Mouse (Mus musculus) intestine, embryonic 14.5 days (tissue): Measurements from ENCODE around the gene Aipl1. TPM values are rescaled to one million over a fixed set of nuclear protein-coding genes. Genes with fewer than 3 reads are reported as not detected.
A peak's percentile ranks its signal among the peaks of the same experiment; 100 is the strongest.

Experiments
- ATAC-seq: fragments of 200-750 bp; cut with Nextera tagmentation; replicated peaks from 2 replicates; pipeline ENCODE4 v1.8.0; 2017; ENCODE audit warnings: low read depth, moderate number of reproducible peaks, moderate TSS enrichment, moderate library complexity; ENCODE audit not compliant: low FRiP score, low TSS enrichment
- DNase-seq: peaks from one replicate; pipeline ENCODE4 v3.0.0-alpha.2; 2018; ENCODE audit warnings: low spot score
- H3K27ac ChIP-seq: fragments of 300-500 bp; sonication (generic); 2 replicates; pipeline ENCODE4 v1.5.1; 2014; ENCODE audit warnings: low read depth, mild to moderate bottlenecking, control low read depth
- H3K27me3 ChIP-seq: fragments of 300-500 bp; sonication (generic); replicated peaks from 2 replicates; pipeline ENCODE4 v1.6.1; 2014; ENCODE audit warnings: low read length, control low read depth; ENCODE audit not compliant: control insufficient read depth, insufficient read depth
- H3K36me3 ChIP-seq: fragments of 300-500 bp; sonication (generic); 2 replicates; pipeline ENCODE4 v1.6.1; 2014; ENCODE audit warnings: low read length, control low read depth; ENCODE audit not compliant: control insufficient read depth, insufficient read depth
- H3K4me1 ChIP-seq: fragments of 300-500 bp; sonication (generic); replicated peaks from 2 replicates; pipeline ENCODE4 v1.6.1; 2014; ENCODE audit warnings: low read length, control low read depth, mixed read lengths; ENCODE audit not compliant: control insufficient read depth, insufficient read depth
- H3K4me2 ChIP-seq: fragments of 300-500 bp; sonication (generic); 2 replicates; pipeline ENCODE4 v1.6.1; 2014; ENCODE audit warnings: low read length
- H3K4me3 ChIP-seq: fragments of 300-500 bp; sonication (generic); 2 replicates; pipeline ENCODE4 v1.5.1; 2014; ENCODE audit warnings: low read depth, low read length, control low read depth, mixed read lengths
- H3K9ac ChIP-seq: fragments of 300-500 bp; sonication (generic); 2 replicates; pipeline ENCODE4 v1.6.1; 2014; ENCODE audit warnings: mild to moderate bottlenecking, low read length
- H3K9me3 ChIP-seq: fragments of 300-500 bp; sonication (generic); 2 replicates; pipeline ENCODE4 v1.6.1; 2016; ENCODE audit warnings: low read length, control low read depth; ENCODE audit not compliant: control insufficient read depth
- WGBS: fragments of 180-500 bp; shearing (Covaris S2); extraction: QIAGEN DNeasy Blood & Tissue Kit; methylation state at CpG from one replicate; pipeline ENCODE4 v1.1.7; 2014; 5-methylcytosine and 5-hydroxymethylcytosine counted together
- polyA plus RNA-seq: library from polyadenylated mRNA; unstranded; fragments of >200 nt; fragmentation: Nextera tagmentation; extraction: Ambion mirVana; gene quantifications from 2 replicates; pipeline ENCODE4 v1.2.1, GENCODE M21; 2014

Gene Aipl1
- polyA plus RNA-seq, 1 experiment from 2014 or later = 0.30 TPM

GRCm38 (mm10) chr11:72055176-72055575 lies 17.9 kb upstream of the Aipl1 start:
- Histone ChIP-seq H3K27ac (no peak overlapping the region), H3K9me3 (no peaks in the 10 kb centered on the region), H3K36me3 (no peaks in the 10 kb centered on the region), H3K9ac (no peak overlapping the region), H3K4me1 (peaks cover 12% of the 10 kb centered on the region), H3K27me3 (0 out of 2 replicates have a peak, but pooled peaks cover 7% of the 10 kb centered on the region), H3K4me2 (peak overlapping the region; percentile 6; the same call in 1 of the 2 replicates), H3K4me3 (no peak overlapping the region)
- DNase-seq = no peak
- WGBS = 16% methylated on average over 2 of the region's 2 CpGs
- ATAC-seq = no peak

GRCm38 (mm10) chr11:72052636-72053035 lies 15.3 kb upstream of the Aipl1 start:
- no peaks in the 10 kb centered on the region for H3K9me3 ChIP-seq
- H3K27me3 ChIP-seq = 0 out of 2 replicates have a peak, but pooled peaks cover 11% of the 10 kb centered on the region
- DNase-seq (peak; percentile 81), ATAC-seq (no peak)
- H3K4me2 ChIP-seq = no peak overlapping the region
- H3K4me3 ChIP-seq = no peak overlapping the region
- no peak overlapping the region for H3K9ac ChIP-seq
- peaks cover 7% of the 10 kb centered on the region; the same call in 1 of the 2 replicates for H3K36me3 ChIP-seq
- peaks cover 15% of the 10 kb centered on the region for H3K4me1 ChIP-seq
- H3K27ac ChIP-seq = no peak overlapping the region
- WGBS = 22% methylated on average over 5 of the region's 5 CpGs

- Histone ChIP-seq H3K27me3 (0 out of 2 replicates have a peak, but pooled peaks cover 11% of the 10 kb centered on the region), H3K4me3 (no peak overlapping the region), H3K9me3 (no peaks in the 10 kb centered on the region), H3K4me2 (no peak overlapping the region), H3K36me3 (peaks cover 11% of the 10 kb centered on the region; the same call in 1 of the 2 replicates), H3K9ac (no peak overlapping the region), H3K27ac (no peak overlapping the region), H3K4me1 (peaks cover 15% of the 10 kb centered on the region)
- ATAC-seq (no peak), DNase-seq (no peak)
- 73% methylated on average over 3 of the region's 3 CpGs for WGBS
Observed at GRCm38 (mm10) chr11:72052221-72052620, 14.9 kb upstream of the Aipl1 start.

- Histone ChIP-seq H3K27ac (no peak overlapping the region), H3K9ac (peak overlapping the region; percentile 32), H3K4me2 (peak overlapping the region; percentile 78), H3K4me3 (peak overlapping the region; percentile 47), H3K27me3 (0 out of 2 replicates have a peak, but pooled peaks cover 11% of the 10 kb centered on the region), H3K9me3 (no peaks in the 10 kb centered on the region), H3K36me3 (peaks cover 20% of the 10 kb centered on the region), H3K4me1 (peaks cover 15% of the 10 kb centered on the region)
- WGBS = 1% methylated on average over 45 of the region's 45 CpGs
- DNase-seq = peak; percentile 63
- peak; percentile 55 for ATAC-seq
Observed at GRCm38 (mm10) chr11:72050895-72051858, 13.9 kb upstream of the Aipl1 start.

- Histone ChIP-seq H3K4me1 (peaks cover 15% of the 10 kb centered on the region), H3K36me3 (peaks cover 28% of the 10 kb centered on the region), H3K9me3 (no peaks in the 10 kb centered on the region), H3K9ac (peak overlapping the region; percentile 32), H3K27ac (no peak overlapping the region), H3K4me2 (peak overlapping the region; percentile 78), H3K4me3 (peak overlapping the region; percentile 47), H3K27me3 (0 out of 2 replicates have a peak, but pooled peaks cover 11% of the 10 kb centered on the region)
- WGBS = 20% methylated on average over 14 of the region's 14 CpGs
- DNase-seq = no peak
- ATAC-seq = no peak
Observed at GRCm38 (mm10) chr11:72050168-72050894, 13.0 kb upstream of the Aipl1 start.

- H3K4me1 ChIP-seq = peaks cover 10% of the 10 kb centered on the region
- peaks cover 39% of the 10 kb centered on the region for H3K36me3 ChIP-seq
- 0 out of 2 replicates have a peak, but pooled peaks cover 11% of the 10 kb centered on the region for H3K27me3 ChIP-seq
- no peak overlapping the region for H3K9ac ChIP-seq
- ATAC-seq (no peak), DNase-seq (no peak)
- H3K27ac ChIP-seq = no peak overlapping the region
- 78% methylated on average over 8 of the region's 8 CpGs for WGBS
- H3K4me2 ChIP-seq = no peak overlapping the region
- no peaks in the 10 kb centered on the region for H3K9me3 ChIP-seq
- H3K4me3 ChIP-seq = no peak overlapping the region
Observed at GRCm38 (mm10) chr11:72049171-72049759, 12.0 kb upstream of the Aipl1 start.

GRCm38 (mm10) chr11:72048730-72049129 lies 11.4 kb upstream of the Aipl1 start:
- Histone ChIP-seq H3K27ac (no peak overlapping the region), H3K9ac (no peak overlapping the region), H3K4me3 (no peak overlapping the region), H3K9me3 (no peaks in the 10 kb centered on the region), H3K4me1 (peaks cover 15% of the 10 kb centered on the region), H3K4me2 (no peak overlapping the region), H3K27me3 (0 out of 2 replicates have a peak, but pooled peaks cover 11% of the 10 kb centered on the region), H3K36me3 (peaks cover 42% of the 10 kb centered on the region)
- no peak for ATAC-seq
- 65% methylated on average over 6 of the region's 6 CpGs for WGBS
- no peak for DNase-seq

GRCm38 (mm10) chr11:72044231-72044630 lies 6.9 kb upstream of the Aipl1 start:
- Histone ChIP-seq H3K27me3 (no peaks in the 10 kb centered on the region), H3K9me3 (no peaks in the 10 kb centered on the region), H3K4me2 (0 out of 2 replicates have a peak overlapping the region, but pooled peaks have one; percentile 8), H3K4me3 (no peak overlapping the region), H3K9ac (no peak overlapping the region), H3K4me1 (peaks cover 25% of the 10 kb centered on the region), H3K27ac (no peak overlapping the region), H3K36me3 (peaks cover 42% of the 10 kb centered on the region)
- 89% methylated on average over 3 of the region's 3 CpGs for WGBS
- DNase-seq (no peak), ATAC-seq (no peak)
